Mouse (Mus musculus): ENCODE results near the gene Ncbp3. TPM values are rescaled to one million over a fixed set of nuclear protein-coding genes. Genes with fewer than 3 reads are reported as not detected.

The Ncbp3 gene
- total RNA-seq (2014; rRNA removed) = 3.7 and 3.8 TPM in 2 replicates
- polyA plus RNA-seq (2012; rRNA removed) = 1.3 TPM in 2 replicates

- Histone ChIP-seq H3K36me3 (ENCODE audit: control insufficient read depth, insufficient read depth, low read length) (peaks cover 7% of the 10 kb centered on the region; the same call in 1 of the 2 replicates), H3K4me3 (ENCODE audit: insufficient read depth, low read depth, low read length) (peak within 1 kb of the TSS; percentile 97), H3K9ac (ENCODE audit: low read depth, low read length) (peak within 1 kb of the TSS; percentile 93), H3K79me2 (ENCODE audit: control insufficient read depth, insufficient read depth, low read length) (peaks cover 5% of the 10 kb centered on the region; the same call in 1 of the 2 replicates), H3K27me3 (ENCODE audit: control insufficient read depth, insufficient read depth, low read length) (no peaks in the 10 kb centered on the region), H3K27ac (replicated peaks; ENCODE audit: insufficient read depth, low read depth, low read length) (peak within 1 kb of the TSS; percentile 84), H3K4me1 (ENCODE audit: control insufficient read depth, insufficient read depth, low read length) (peaks cover 12% of the 10 kb centered on the region)
- TF ChIP-seq CTCF (IDR thresholded peaks at IDR 0.05; ENCODE audit: low read depth, low read length) (peak; percentile 68), POLR2A (IDR thresholded peaks at IDR 0.05; ENCODE audit: extremely low read depth, insufficient read depth, low read length) (peak; percentile 52; the same call in 1 of the 2 replicates)
- 1% methylated on average over 39 of the region's 39 CpGs for WGBS
- peak; percentile 93 for DNase-seq (ENCODE audit: extremely low read depth, low read depth, low spot score)
Observed at GRCm38 (mm10) chr11:73047542-73047996, at the start of gene Ncbp3. Ncbp3 (plus strand) TSS chr11:73047783.

DNA sequence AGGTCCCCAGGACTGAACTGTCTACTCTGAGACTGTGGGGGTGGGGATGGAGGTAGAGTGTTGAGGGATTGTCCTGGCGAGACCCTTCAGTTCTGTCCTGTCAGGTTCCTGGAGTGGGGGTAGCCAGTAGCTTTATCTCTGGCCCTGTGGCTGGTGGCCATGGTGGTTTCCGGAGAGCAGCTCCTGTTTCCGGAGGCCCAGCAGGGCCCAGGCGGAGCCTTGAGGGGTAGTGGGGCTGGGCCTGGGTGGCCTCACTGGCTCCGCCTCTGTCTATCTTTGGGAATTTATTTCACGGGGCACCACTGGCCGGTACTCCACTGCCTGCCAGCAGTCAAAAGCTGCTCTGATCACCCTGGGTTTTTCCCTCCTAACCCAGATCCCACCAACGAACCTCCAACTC lies 48.8 kb upstream of the Ncbp3 start, which contains the start of gene P2rx1:
Gene P2rx1 (plus strand): TSS at position 333 of the 400 bp plus-strand sequence.
- H3K4me3 ChIP-seq (ENCODE audit: insufficient read depth, low read depth, low read length) = no peak within 1 kb of the TSS
- no peak for DNase-seq (ENCODE audit: extremely low read depth, low read depth, low spot score)

DNA sequence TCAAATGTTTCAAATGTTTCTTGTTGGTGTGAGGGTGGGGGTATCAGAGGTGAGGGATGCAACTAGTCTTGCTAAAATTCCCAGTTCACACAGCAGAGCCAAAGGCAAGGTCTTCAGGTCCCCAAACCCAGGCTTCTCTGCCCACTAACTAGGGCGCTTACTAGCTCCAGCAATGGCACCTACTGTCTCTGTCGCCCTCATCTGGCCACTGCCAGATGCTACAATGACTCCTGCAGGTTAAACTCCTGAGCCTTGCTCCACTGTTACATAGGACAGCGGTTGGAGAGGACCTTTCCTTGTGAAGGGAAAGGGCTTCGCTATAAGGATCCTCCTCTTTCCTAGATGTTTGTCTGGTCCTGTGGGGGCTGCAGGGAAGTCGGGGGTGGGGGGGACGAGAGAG lies 46.6 kb upstream of the Ncbp3 start:
- Histone ChIP-seq H3K4me1 (ENCODE audit: control insufficient read depth, insufficient read depth, low read length) (no peaks in the 10 kb centered on the region), H3K9ac (ENCODE audit: low read depth, low read length) (no peak overlapping the region), H3K4me3 (ENCODE audit: insufficient read depth, low read depth, low read length) (no peak overlapping the region), H3K79me2 (ENCODE audit: control insufficient read depth, insufficient read depth, low read length) (no peaks in the 10 kb centered on the region), H3K27me3 (ENCODE audit: control insufficient read depth, insufficient read depth, low read length) (no peaks in the 10 kb centered on the region), H3K27ac (replicated peaks; ENCODE audit: insufficient read depth, low read depth, low read length) (no peak overlapping the region), H3K36me3 (ENCODE audit: control insufficient read depth, insufficient read depth, low read length) (no peaks in the 10 kb centered on the region)
- peak; percentile 22 for DNase-seq (ENCODE audit: extremely low read depth, low read depth, low spot score)
- 15% methylated on average over 6 of the region's 6 CpGs for WGBS
- no peak for TF ChIP-seq POLR2A (IDR thresholded peaks at IDR 0.05; ENCODE audit: extremely low read depth, insufficient read depth, low read length)
- TF ChIP-seq CTCF (IDR thresholded peaks at IDR 0.05; ENCODE audit: low read depth, low read length) = peak; percentile 90

More for the DNA sequence above, 48.8 kb upstream of the Ncbp3 start, which contains the start of gene P2rx1:
- 48% methylated on average over 8 of the region's 8 CpGs for WGBS
- TF ChIP-seq POLR2A (IDR thresholded peaks at IDR 0.05; ENCODE audit: extremely low read depth, insufficient read depth, low read length) = no peak
- no peak for TF ChIP-seq CTCF (IDR thresholded peaks at IDR 0.05; ENCODE audit: low read depth, low read length)
- Histone ChIP-seq H3K4me1 (ENCODE audit: control insufficient read depth, insufficient read depth, low read length) (no peaks in the 10 kb centered on the region), H3K27me3 (ENCODE audit: control insufficient read depth, insufficient read depth, low read length) (no peaks in the 10 kb centered on the region; the same call in 1 of the 2 replicates), H3K27ac (replicated peaks; ENCODE audit: insufficient read depth, low read depth, low read length) (no peak within 1 kb of the TSS), H3K9ac (ENCODE audit: low read depth, low read length) (no peak within 1 kb of the TSS), H3K36me3 (ENCODE audit: control insufficient read depth, insufficient read depth, low read length) (no peaks in the 10 kb centered on the region), H3K79me2 (ENCODE audit: control insufficient read depth, insufficient read depth, low read length) (no peaks in the 10 kb centered on the region)

GRCm38 (mm10) chr11:73006377-73006776 lies 41.2 kb upstream of the Ncbp3 start:
- Histone ChIP-seq H3K9ac (ENCODE audit: low read depth, low read length) (no peak overlapping the region), H3K27me3 (ENCODE audit: control insufficient read depth, insufficient read depth, low read length) (no peaks in the 10 kb centered on the region), H3K36me3 (ENCODE audit: control insufficient read depth, insufficient read depth, low read length) (no peaks in the 10 kb centered on the region), H3K4me3 (ENCODE audit: insufficient read depth, low read depth, low read length) (no peak overlapping the region), H3K4me1 (ENCODE audit: control insufficient read depth, insufficient read depth, low read length) (no peaks in the 10 kb centered on the region), H3K79me2 (ENCODE audit: control insufficient read depth, insufficient read depth, low read length) (no peaks in the 10 kb centered on the region), H3K27ac (replicated peaks; ENCODE audit: insufficient read depth, low read depth, low read length) (no peak overlapping the region)
- 2% methylated on average over 2 of the region's 2 CpGs for WGBS
- TF ChIP-seq POLR2A (IDR thresholded peaks at IDR 0.05; ENCODE audit: extremely low read depth, insufficient read depth, low read length) (no peak), CTCF (IDR thresholded peaks at IDR 0.05; ENCODE audit: low read depth, low read length) (peak; percentile 83)
- DNase-seq (ENCODE audit: extremely low read depth, low read depth, low spot score) = peak; percentile 62

- DNase-seq (ENCODE audit: extremely low read depth, low read depth, low spot score) = no peak
- Histone ChIP-seq H3K27me3 (ENCODE audit: control insufficient read depth, insufficient read depth, low read length) (no peaks in the 10 kb centered on the region), H3K79me2 (ENCODE audit: control insufficient read depth, insufficient read depth, low read length) (no peaks in the 10 kb centered on the region), H3K9ac (ENCODE audit: low read depth, low read length) (no peak overlapping the region), H3K4me1 (ENCODE audit: control insufficient read depth, insufficient read depth, low read length) (no peaks in the 10 kb centered on the region), H3K36me3 (ENCODE audit: control insufficient read depth, insufficient read depth, low read length) (no peaks in the 10 kb centered on the region), H3K27ac (replicated peaks; ENCODE audit: insufficient read depth, low read depth, low read length) (no peak overlapping the region), H3K4me3 (ENCODE audit: insufficient read depth, low read depth, low read length) (no peak overlapping the region)
- TF ChIP-seq POLR2A (IDR thresholded peaks at IDR 0.05; ENCODE audit: extremely low read depth, insufficient read depth, low read length) (no peak), CTCF (IDR thresholded peaks at IDR 0.05; ENCODE audit: low read depth, low read length) (no peak)
- 23% methylated on average over 3 of the region's 3 CpGs for WGBS
Observed at GRCm38 (mm10) chr11:73007113-73007512, 40.5 kb upstream of the Ncbp3 start.
